Mouse (Mus musculus) neural tube, embryonic 12.5 days (tissue): ENCODE data around the gene Rab3gap1. TPM values are rescaled to one million over a fixed set of nuclear protein-coding genes. Genes with fewer than 3 reads are reported as not detected.
"Not testable (repeated sequence)": the region's sequence is repeated elsewhere in the genome, so short reads cannot be mapped to it uniquely, and the experiment has no call there.

ENCODE experiments used
- ATAC-seq: fragments of 200-750 bp; cut with Nextera tagmentation; 2 replicates; pipeline ENCODE4 v1.8.0; 2017; ENCODE audit warnings: low read depth, mild to moderate bottlenecking, moderate TSS enrichment, moderate library complexity; ENCODE audit not compliant: low FRiP score
- H3K27ac ChIP-seq: fragments of 300-500 bp; sonication (generic); 2 replicates; pipeline ENCODE4 v1.5.1; 2016
- H3K27me3 ChIP-seq: fragments of 300-500 bp; sonication (generic); replicated peaks from 2 replicates; pipeline ENCODE4 v1.6.1; 2016; ENCODE audit warnings: mild to moderate bottlenecking
- H3K36me3 ChIP-seq: fragments of 300-500 bp; sonication (generic); 2 replicates; pipeline ENCODE4 v1.6.1; 2016; ENCODE audit warnings: mild to moderate bottlenecking
- H3K4me1 ChIP-seq: fragments of 300-500 bp; sonication (generic); 2 replicates; pipeline ENCODE4 v1.6.1; 2016
- H3K4me2 ChIP-seq: fragments of 300-500 bp; sonication (generic); replicated peaks from 2 replicates; pipeline ENCODE4 v1.6.1; 2016; ENCODE audit warnings: mild to moderate bottlenecking
- H3K4me3 ChIP-seq: fragments of 300-500 bp; sonication (generic); 2 replicates; pipeline ENCODE4 v1.5.1; 2016
- H3K9ac ChIP-seq: fragments of 300-500 bp; sonication (generic); 2 replicates; pipeline ENCODE4 v1.6.1; 2016; ENCODE audit warnings: mild to moderate bottlenecking
- H3K9me3 ChIP-seq: fragments of 300-500 bp; sonication (generic); 2 replicates; pipeline ENCODE4 v1.6.1; 2016; ENCODE audit warnings: mild to moderate bottlenecking
- WGBS: fragments of 180-500 bp; shearing (Covaris S2); methylation state at CpG from one replicate; pipeline ENCODE4 v1.1.7; 2016; 5-methylcytosine and 5-hydroxymethylcytosine counted together
- polyA plus RNA-seq: library from polyadenylated mRNA; unstranded; fragments of >200 nt; fragmentation: Nextera tagmentation; extraction: Ambion mirVana; gene quantifications from 2 replicates; pipeline ENCODE4 v1.2.1, GENCODE M21; 2016

Gene Rab3gap1
- polyA plus RNA-seq, 1 experiment from 2014 or later: 18.5 TPM

- 96% methylated on average over 10 of the region's 10 CpGs for WGBS
- H3K9ac ChIP-seq: no peak overlapping the region
- no peak overlapping the region for H3K27ac ChIP-seq
- peaks cover 77% of the 10 kb centered on the region for H3K36me3 ChIP-seq
- H3K4me2 ChIP-seq: no peak overlapping the region
- H3K4me3 ChIP-seq: no peak overlapping the region
- H3K4me1 ChIP-seq: no peaks in the 10 kb centered on the region
- no peaks in the 10 kb centered on the region for H3K9me3 ChIP-seq
- H3K27me3 ChIP-seq: no peaks in the 10 kb centered on the region
- no peak for ATAC-seq
Measured at GRCm38 (mm10) chr1:127942231-127942630, 73.7 kb downstream of the Rab3gap1 start.

GRCm38 (mm10) chr1:127943516-127943915, 74.9 kb downstream of the Rab3gap1 start:
- H3K9me3 ChIP-seq: peaks cover 3% of the 10 kb centered on the region
- H3K4me1 ChIP-seq: no peaks in the 10 kb centered on the region
- H3K27ac ChIP-seq: no peak overlapping the region
- WGBS: 88% methylated on average over 6 of the region's 6 CpGs
- H3K4me2 ChIP-seq: no peak overlapping the region
- H3K27me3 ChIP-seq: no peaks in the 10 kb centered on the region
- no peak for ATAC-seq
- peaks cover 70% of the 10 kb centered on the region for H3K36me3 ChIP-seq
- no peak overlapping the region for H3K9ac ChIP-seq
- H3K4me3 ChIP-seq: no peak overlapping the region

GRCm38 (mm10) chr1:127945696-127946575, 77.4 kb downstream of the Rab3gap1 start:
- no peaks in the 10 kb centered on the region for H3K4me1 ChIP-seq
- peaks cover 3% of the 10 kb centered on the region for H3K9me3 ChIP-seq
- ATAC-seq: no peak
- H3K27ac ChIP-seq: no peak overlapping the region
- H3K4me3 ChIP-seq: no peak overlapping the region
- H3K9ac ChIP-seq: no peak overlapping the region
- H3K4me2 ChIP-seq: no peak overlapping the region
- H3K36me3 ChIP-seq: peaks cover 46% of the 10 kb centered on the region
- no peaks in the 10 kb centered on the region for H3K27me3 ChIP-seq
- 95% methylated on average over 3 of the region's 3 CpGs for WGBS

- Histone ChIP-seq H3K4me2 (no peak overlapping the region), H3K27me3 (no peaks in the 10 kb centered on the region), H3K27ac (no peak overlapping the region), H3K9me3 (peaks cover 3% of the 10 kb centered on the region), H3K4me1 (no peaks in the 10 kb centered on the region), H3K4me3 (no peak overlapping the region), H3K9ac (no peak overlapping the region), H3K36me3 (peaks cover 39% of the 10 kb centered on the region)
- no peak for ATAC-seq
- WGBS: 89% methylated on average over 5 of the region's 5 CpGs
Measured at GRCm38 (mm10) chr1:127946615-127947249, 78.2 kb downstream of the Rab3gap1 start.

- H3K4me3 ChIP-seq: no peak overlapping the region
- peaks cover 3% of the 10 kb centered on the region for H3K9me3 ChIP-seq
- H3K4me2 ChIP-seq: no peak overlapping the region
- H3K36me3 ChIP-seq: peaks cover 21% of the 10 kb centered on the region
- no peaks in the 10 kb centered on the region for H3K4me1 ChIP-seq
- H3K27me3 ChIP-seq: no peaks in the 10 kb centered on the region
- H3K27ac ChIP-seq: no peak overlapping the region
- no peak overlapping the region for H3K9ac ChIP-seq
- 95% methylated on average over 5 of the region's 5 CpGs for WGBS
- ATAC-seq: no peak
Measured at GRCm38 (mm10) chr1:127948748-127949147, 80.2 kb downstream of the Rab3gap1 start.

GRCm38 (mm10) chr1:127952276-127952675, 83.7 kb downstream of the Rab3gap1 start:
- Histone ChIP-seq H3K4me3 (no peak overlapping the region), H3K4me1 (no peaks in the 10 kb centered on the region), H3K9ac (no peak overlapping the region), H3K4me2 (no peak overlapping the region), H3K27me3 (no peaks in the 10 kb centered on the region), H3K27ac (no peak overlapping the region), H3K9me3 (peaks cover 3% of the 10 kb centered on the region), H3K36me3 (peaks cover 6% of the 10 kb centered on the region)
- WGBS: 82% methylated on average over 4 of the region's 4 CpGs
- ATAC-seq: no peak

GRCm38 (mm10) chr1:127954198-127954597, 85.6 kb downstream of the Rab3gap1 start:
- not testable (repeated sequence) for H3K9me3 ChIP-seq, H3K9ac ChIP-seq, H3K4me3 ChIP-seq, H3K36me3 ChIP-seq, ATAC-seq, H3K4me2 ChIP-seq, H3K4me1 ChIP-seq, H3K27ac ChIP-seq, H3K27me3 ChIP-seq
- 91% methylated on average over 4 of the region's 4 CpGs for WGBS

GRCm38 (mm10) chr1:127954800-127955199, 86.2 kb downstream of the Rab3gap1 start:
- no peak overlapping the region for H3K4me2 ChIP-seq
- H3K9ac ChIP-seq: no peak overlapping the region
- WGBS: 86% methylated on average over 4 of the region's 4 CpGs
- ATAC-seq: no peak
- no peak overlapping the region for H3K27ac ChIP-seq
- peaks cover 6% of the 10 kb centered on the region; the same call in 1 of the 2 replicates for H3K4me1 ChIP-seq
- no peaks in the 10 kb centered on the region for H3K9me3 ChIP-seq
- H3K36me3 ChIP-seq: no peaks in the 10 kb centered on the region; the same call in 1 of the 2 replicates
- H3K4me3 ChIP-seq: no peak overlapping the region
- no peaks in the 10 kb centered on the region for H3K27me3 ChIP-seq

- no peak overlapping the region for H3K4me3 ChIP-seq
- ATAC-seq: no peak
- H3K4me2 ChIP-seq: no peak overlapping the region
- no peak overlapping the region for H3K27ac ChIP-seq
- WGBS: 97% methylated on average over 1 of the region's 1 CpGs
- H3K36me3 ChIP-seq: no peaks in the 10 kb centered on the region; the same call in 1 of the 2 replicates
- no peak overlapping the region for H3K9ac ChIP-seq
- H3K27me3 ChIP-seq: no peaks in the 10 kb centered on the region
- H3K9me3 ChIP-seq: no peaks in the 10 kb centered on the region
- peaks cover 6% of the 10 kb centered on the region; the same call in 1 of the 2 replicates for H3K4me1 ChIP-seq
Measured at GRCm38 (mm10) chr1:127956524-127956923, 88.0 kb downstream of the Rab3gap1 start.

GRCm38 (mm10) chr1:127958801-127959200, 90.2 kb downstream of the Rab3gap1 start:
- 64% methylated on average over 5 of the region's 5 CpGs for WGBS
- no peak overlapping the region for H3K4me2 ChIP-seq
- H3K9me3 ChIP-seq: no peaks in the 10 kb centered on the region
- no peak overlapping the region for H3K9ac ChIP-seq
- peaks cover 6% of the 10 kb centered on the region; the same call in 1 of the 2 replicates for H3K4me1 ChIP-seq
- H3K27me3 ChIP-seq: no peaks in the 10 kb centered on the region
- no peak for ATAC-seq
- no peak overlapping the region for H3K27ac ChIP-seq
- no peak overlapping the region for H3K4me3 ChIP-seq
- H3K36me3 ChIP-seq: no peaks in the 10 kb centered on the region; the same call in 1 of the 2 replicates

GRCm38 (mm10) chr1:127959312-127959718, 90.7 kb downstream of the Rab3gap1 start:
- Histone ChIP-seq H3K4me2 (no peak overlapping the region), H3K4me3 (no peak overlapping the region), H3K4me1 (peaks cover 6% of the 10 kb centered on the region; the same call in 1 of the 2 replicates), H3K27ac (no peak overlapping the region), H3K9me3 (no peaks in the 10 kb centered on the region), H3K9ac (no peak overlapping the region), H3K36me3 (no peaks in the 10 kb centered on the region; the same call in 1 of the 2 replicates), H3K27me3 (no peaks in the 10 kb centered on the region)
- ATAC-seq: no peak
- WGBS: 51% methylated on average over 7 of the region's 7 CpGs

GRCm38 (mm10) chr1:127961140-127961539, 92.6 kb downstream of the Rab3gap1 start:
- Histone ChIP-seq H3K4me1 (peaks cover 6% of the 10 kb centered on the region; the same call in 1 of the 2 replicates), H3K4me2 (no peak overlapping the region), H3K27ac (no peak overlapping the region), H3K9me3 (no peaks in the 10 kb centered on the region), H3K36me3 (no peaks in the 10 kb centered on the region; the same call in 1 of the 2 replicates), H3K27me3 (no peaks in the 10 kb centered on the region), H3K4me3 (no peak overlapping the region), H3K9ac (no peak overlapping the region)
- 73% methylated on average over 1 of the region's 1 CpGs for WGBS
- no peak for ATAC-seq
